Mouse (Mus musculus) heart, postnatal 0 days (tissue): Measurements from ENCODE around the gene Parva. TPM values are rescaled to one million over a fixed set of nuclear protein-coding genes. Genes with fewer than 3 reads are reported as not detected.

Experiments
- ATAC-seq: fragments of 200-750 bp; cut with Nextera tagmentation; 2 replicates; pipeline ENCODE4 v1.8.0; 2017; ENCODE audit warnings: low read depth, moderate number of reproducible peaks, moderate library complexity; ENCODE audit not compliant: insufficient read depth
- DNase-seq: peaks from one replicate; pipeline ENCODE4 v3.0.0-alpha.2; 2016; ENCODE audit warnings: low spot score
- H3K27ac ChIP-seq: fragments of 300-500 bp; sonication (generic); 2 replicates; pipeline ENCODE4 v1.5.1; 2014; ENCODE audit warnings: low read depth, mild to moderate bottlenecking
- H3K27me3 ChIP-seq: fragments of 300-500 bp; sonication (generic); 2 replicates; pipeline ENCODE4 v1.6.1; 2014; ENCODE audit warnings: low read length, mixed read lengths; ENCODE audit not compliant: control insufficient read depth, insufficient read depth
- H3K36me3 ChIP-seq: fragments of 300-500 bp; sonication (generic); replicated peaks from 2 replicates; pipeline ENCODE4 v1.6.1; 2014; ENCODE audit warnings: low read length, mixed read lengths; ENCODE audit not compliant: control insufficient read depth, insufficient read depth
- H3K4me1 ChIP-seq: fragments of 300-500 bp; sonication (generic); 2 replicates; pipeline ENCODE4 v1.6.1; 2014; ENCODE audit warnings: antibody characterized with exemption; ENCODE audit not compliant: control insufficient read depth, insufficient read depth
- H3K4me2 ChIP-seq: fragments of 300-500 bp; sonication (generic); 2 replicates; pipeline ENCODE4 v1.6.1; 2014; ENCODE audit warnings: low read depth, mild to moderate bottlenecking, low read length, moderate library complexity
- H3K4me3 ChIP-seq: fragments of 300-500 bp; sonication (generic); 2 replicates; pipeline ENCODE4 v1.5.1; 2014; ENCODE audit warnings: low read depth, low read length
- H3K9ac ChIP-seq: fragments of 300-500 bp; sonication (generic); replicated peaks from 2 replicates; pipeline ENCODE4 v1.6.1; 2014; ENCODE audit warnings: low read depth, low read length, mixed read lengths
- H3K9me3 ChIP-seq: fragments of 300-500 bp; sonication (generic); replicated peaks from 2 replicates; pipeline ENCODE4 v1.6.1; 2016; ENCODE audit warnings: low read length; ENCODE audit not compliant: control insufficient read depth
- CTCF ChIP-seq: IDR thresholded peaks from 2 replicates; pipeline ENCODE4 v1.5.1; 2016; ENCODE audit warnings: antibody characterized with exemption, control low read depth, low read depth
- EP300 ChIP-seq: IDR thresholded peaks from 2 replicates; pipeline ENCODE4 v1.6.1; 2016; ENCODE audit warnings: antibody characterized with exemption, low read depth
- WGBS: fragments of 180-500 bp; shearing (Covaris S2); extraction: QIAGEN DNeasy Blood & Tissue Kit; methylation state at CpG from one replicate; pipeline ENCODE4 v1.1.7; 2014; 5-methylcytosine and 5-hydroxymethylcytosine counted together
- polyA plus RNA-seq: library from polyadenylated mRNA; unstranded; fragments of >200 nt; fragmentation: Nextera tagmentation; extraction: Ambion mirVana; gene quantifications from 2 replicates; pipeline ENCODE4 v1.2.1, GENCODE M21; 2015
- total RNA-seq: library from RNA; depleted of rRNA; stranded (reverse); fragments of >200 nt; gene quantifications from 2 replicates; pipeline ENCODE4 v1.2.3, GENCODE M21; 2014; ENCODE audit warnings: low replicate concordance; rRNA removed

Parva gene
- 46.7 and 53.0 TPM in 2 replicates for total RNA-seq
- polyA plus RNA-seq = 39.7 and 41.6 TPM in 2 replicates

DNA sequence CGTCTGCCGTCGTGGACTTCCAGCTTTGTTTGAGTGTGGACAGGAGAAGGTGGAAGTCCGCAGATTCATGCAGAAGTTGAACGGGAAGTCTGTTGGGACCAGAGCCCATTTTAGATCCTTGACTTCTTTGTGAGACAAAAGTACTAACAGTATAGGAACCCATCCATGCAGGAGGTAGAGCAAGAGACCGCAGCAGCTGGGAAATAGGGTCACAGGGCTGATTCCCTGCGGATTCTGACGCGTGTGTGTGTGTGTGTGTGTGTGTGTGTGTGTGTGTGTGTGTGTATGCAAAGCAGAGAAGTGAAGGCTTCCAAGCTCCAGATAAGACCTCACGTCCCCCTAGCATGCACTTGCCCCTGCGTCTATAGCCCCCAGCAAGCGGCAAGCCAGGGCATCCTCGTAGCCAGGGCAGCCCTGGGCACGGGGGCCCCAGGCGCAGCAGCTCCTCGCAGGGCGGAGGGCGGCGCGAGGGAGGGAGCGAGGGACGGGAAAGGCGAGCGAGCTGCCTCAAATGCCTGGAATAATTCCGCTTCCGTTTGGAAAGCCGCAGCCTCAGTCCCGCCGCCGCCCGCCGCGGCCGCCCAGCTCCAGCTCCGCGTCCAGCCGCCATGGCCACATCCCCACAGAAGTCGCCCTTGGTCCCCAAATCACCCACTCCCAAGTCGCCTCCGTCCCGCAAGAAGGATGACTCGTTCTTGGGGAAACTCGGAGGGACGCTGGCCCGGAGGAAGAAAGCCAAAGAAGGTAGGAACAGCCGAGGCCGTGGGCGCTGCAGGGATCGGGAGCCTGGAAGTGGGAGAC is at the start of gene Parva:
Parva (plus strand) TSS at position 149 of the 801 bp plus-strand sequence.
- peak within 1 kb of the TSS; percentile 98 for H3K27ac ChIP-seq
- no peaks in the 10 kb centered on the region for H3K36me3 ChIP-seq
- peak within 1 kb of the TSS; percentile 89 for H3K9ac ChIP-seq
- TF ChIP-seq EP300 (no peak), CTCF (no peak)
- H3K9me3 ChIP-seq = no peaks in the 10 kb centered on the region
- DNase-seq = peak; percentile 83
- peaks cover 13% of the 10 kb centered on the region for H3K4me1 ChIP-seq
- H3K4me2 ChIP-seq = peak within 1 kb of the TSS; percentile 71
- H3K4me3 ChIP-seq = peak within 1 kb of the TSS; percentile 72
- no peaks in the 10 kb centered on the region for H3K27me3 ChIP-seq
- 1% methylated on average over 46 of the region's 49 CpGs for WGBS
- peak; percentile 87 for ATAC-seq

DNA sequence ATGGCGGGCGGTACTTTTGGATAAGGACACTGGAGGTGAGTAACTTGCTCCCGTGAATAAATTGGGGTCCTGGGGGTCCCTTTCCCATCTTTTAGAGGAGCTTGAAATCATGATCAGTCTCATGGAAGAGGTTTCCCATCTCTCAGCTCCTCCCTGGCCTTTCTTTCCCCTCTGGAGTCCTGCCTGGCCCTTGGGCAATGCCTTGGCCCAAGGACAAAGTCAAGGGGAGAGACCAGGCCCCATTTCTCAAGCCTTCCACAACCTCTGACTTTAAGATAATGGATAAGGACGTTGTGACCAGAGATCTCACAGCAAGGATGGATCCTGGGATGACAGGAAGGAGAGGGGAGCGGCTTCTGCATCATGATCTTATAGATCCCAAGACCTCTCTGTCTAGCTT is 49.2 kb upstream of the Parva start:
- no peak overlapping the region for H3K4me2 ChIP-seq
- H3K27me3 ChIP-seq = no peaks in the 10 kb centered on the region
- DNase-seq (no peak), ATAC-seq (no peak)
- no peak overlapping the region for H3K4me3 ChIP-seq
- WGBS = 80% methylated on average over 5 of the region's 5 CpGs
- no peaks in the 10 kb centered on the region for H3K9me3 ChIP-seq
- 0 out of 2 replicates have a peak overlapping the region, but pooled peaks have one; percentile 0 for H3K27ac ChIP-seq
- H3K4me1 ChIP-seq = peaks cover 17% of the 10 kb centered on the region; the same call in 1 of the 2 replicates
- TF ChIP-seq CTCF (no peak), EP300 (no peak)
- H3K36me3 ChIP-seq = no peaks in the 10 kb centered on the region; the same call in 1 of the 2 replicates
- H3K9ac ChIP-seq = no peak overlapping the region; the same call in 1 of the 2 replicates

DNA sequence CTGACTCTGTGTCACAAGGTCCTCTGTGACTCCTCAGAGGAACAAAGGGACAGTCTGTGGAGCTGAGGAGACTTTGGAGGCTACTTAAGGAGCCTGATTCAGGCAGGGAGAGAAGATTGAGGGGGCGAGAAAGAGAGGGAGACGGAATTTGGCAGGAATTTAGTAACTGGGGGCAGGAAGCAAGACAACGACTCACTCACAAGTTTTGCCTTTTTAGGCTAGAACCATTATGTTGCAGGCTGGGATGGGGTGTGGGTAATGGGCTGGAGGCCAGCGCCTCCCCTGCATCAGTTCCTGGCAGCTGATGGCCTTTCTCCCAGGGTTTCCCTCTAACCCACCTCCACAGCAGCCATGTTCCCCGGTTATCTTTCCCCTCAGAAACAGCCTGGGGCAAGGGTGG is 48.8 kb upstream of the Parva start:
- TF ChIP-seq CTCF = no peak
- 62% methylated on average over 5 of the region's 5 CpGs for WGBS
- H3K27me3 ChIP-seq = no peaks in the 10 kb centered on the region
- peaks cover 17% of the 10 kb centered on the region; the same call in 1 of the 2 replicates for H3K4me1 ChIP-seq
- ATAC-seq (no peak), DNase-seq (no peak)
- no peaks in the 10 kb centered on the region for H3K9me3 ChIP-seq
- H3K36me3 ChIP-seq = no peaks in the 10 kb centered on the region; the same call in 1 of the 2 replicates
- H3K27ac ChIP-seq = 0 out of 2 replicates have a peak overlapping the region, but pooled peaks have one; percentile 0
- no peak overlapping the region for H3K4me3 ChIP-seq
- H3K9ac ChIP-seq = no peak overlapping the region; the same call in 1 of the 2 replicates
- H3K4me2 ChIP-seq = no peak overlapping the region

DNA sequence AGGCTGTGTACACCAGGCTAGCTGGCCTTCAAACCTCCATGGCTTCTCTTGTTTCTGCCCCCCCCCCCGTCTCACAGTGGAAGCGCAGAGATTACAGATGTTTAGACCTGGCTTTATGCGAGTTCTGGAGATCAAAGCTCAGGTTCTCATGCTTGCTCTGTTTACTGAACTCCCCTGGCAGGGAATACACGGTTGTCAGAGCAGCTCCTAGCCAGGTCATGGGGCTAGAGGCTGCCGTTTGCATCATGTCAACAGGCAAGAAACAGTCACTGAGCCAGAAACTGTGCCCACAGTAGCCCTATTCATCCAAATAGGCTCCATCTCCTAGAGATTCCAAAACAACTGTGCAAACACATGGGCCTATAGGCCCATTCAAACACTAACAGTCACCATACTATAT is 40.8 kb upstream of the Parva start:
- Histone ChIP-seq H3K4me3 (no peak overlapping the region), H3K27me3 (no peaks in the 10 kb centered on the region), H3K9me3 (no peaks in the 10 kb centered on the region), H3K4me1 (peaks cover 14% of the 10 kb centered on the region; the same call in 1 of the 2 replicates), H3K4me2 (no peak overlapping the region), H3K27ac (no peak overlapping the region), H3K36me3 (no peaks in the 10 kb centered on the region), H3K9ac (no peak overlapping the region)
- ATAC-seq = no peak
- DNase-seq = no peak
- WGBS = 71% methylated on average over 5 of the region's 5 CpGs
- TF ChIP-seq CTCF (no peak), EP300 (no peak)

DNA sequence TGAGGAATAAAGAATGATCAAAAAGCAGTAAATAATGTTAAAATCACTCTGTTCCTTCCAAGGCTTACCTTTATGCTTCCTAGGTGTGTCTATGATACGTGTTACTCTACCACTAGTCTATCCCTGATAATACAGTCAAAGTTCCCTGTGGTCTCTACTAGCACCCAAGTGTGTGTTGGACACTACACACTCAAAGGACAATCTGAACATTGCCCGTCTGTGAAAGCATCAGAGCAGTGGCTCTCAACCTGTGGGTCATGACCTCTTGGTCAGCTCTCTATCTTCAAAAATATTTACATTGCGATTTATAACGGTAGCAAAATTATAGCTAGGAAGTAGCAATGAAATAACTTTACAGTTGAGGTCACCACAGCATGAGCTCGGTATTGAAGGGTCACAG is 39.4 kb upstream of the Parva start:
- TF ChIP-seq CTCF (no peak), EP300 (no peak)
- no peaks in the 10 kb centered on the region for H3K9me3 ChIP-seq
- 81% methylated on average over 5 of the region's 5 CpGs for WGBS
- H3K27ac ChIP-seq = no peak overlapping the region
- H3K4me3 ChIP-seq = no peak overlapping the region
- H3K9ac ChIP-seq = no peak overlapping the region
- H3K4me2 ChIP-seq = no peak overlapping the region
- no peaks in the 10 kb centered on the region for H3K36me3 ChIP-seq
- no peak for DNase-seq
- H3K27me3 ChIP-seq = no peaks in the 10 kb centered on the region
- H3K4me1 ChIP-seq = peaks cover 14% of the 10 kb centered on the region
- no peak for ATAC-seq
